Mouse (Mus musculus) cerebellum, adult 11 months (tissue): ENCODE measurements around the gene Zfp704.
"Not testable (repeated sequence)": the region's sequence is repeated elsewhere in the genome, so short reads cannot be mapped to it uniquely, and the experiment has no call there.

Experiments
- DNase-seq: peaks from one replicate; pipeline ENCODE4 v3.0.0; 2022

Gene Zfp704

DNA sequence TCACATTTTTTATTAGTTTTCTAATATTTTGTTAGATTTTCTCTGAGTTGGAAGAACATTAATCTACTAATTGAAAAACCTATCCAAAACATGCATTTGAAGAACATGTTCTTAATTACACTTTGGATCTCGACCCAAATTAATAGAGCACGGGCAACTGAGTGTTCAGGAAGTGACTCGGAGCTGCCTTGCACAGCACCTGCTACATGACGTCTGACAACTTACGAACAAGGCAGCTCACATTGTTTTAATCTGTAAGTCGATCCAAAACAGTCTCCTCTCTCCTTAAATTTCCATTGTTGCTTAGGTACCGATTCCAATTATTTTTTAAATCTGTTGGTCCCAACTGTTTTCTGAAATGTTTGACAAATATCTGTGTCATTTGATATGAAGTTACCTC, 15.4 kb downstream of the Zfp704 start:
- DNase-seq: no peak

DNA sequence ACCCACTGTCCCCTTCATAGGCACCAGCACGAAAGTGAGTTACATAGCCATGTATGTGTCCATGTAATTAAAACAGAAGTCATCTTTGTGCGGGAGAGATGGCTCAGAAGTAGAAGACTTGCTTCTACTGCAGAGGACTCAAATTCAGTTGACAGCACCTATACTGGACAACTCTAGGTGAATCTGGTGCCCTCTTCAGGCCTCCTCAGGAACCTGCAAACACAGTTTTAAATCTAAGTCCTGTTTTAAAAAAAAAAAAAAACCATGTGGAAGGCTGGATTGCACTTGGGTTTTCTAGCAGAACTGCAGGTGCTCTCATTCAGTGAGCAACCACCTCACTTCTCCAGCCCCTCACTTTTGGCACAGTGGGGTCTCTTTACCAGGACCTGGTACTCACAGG, 16.1 kb downstream of the Zfp704 start:
- DNase-seq: peak; percentile 27

DNA sequence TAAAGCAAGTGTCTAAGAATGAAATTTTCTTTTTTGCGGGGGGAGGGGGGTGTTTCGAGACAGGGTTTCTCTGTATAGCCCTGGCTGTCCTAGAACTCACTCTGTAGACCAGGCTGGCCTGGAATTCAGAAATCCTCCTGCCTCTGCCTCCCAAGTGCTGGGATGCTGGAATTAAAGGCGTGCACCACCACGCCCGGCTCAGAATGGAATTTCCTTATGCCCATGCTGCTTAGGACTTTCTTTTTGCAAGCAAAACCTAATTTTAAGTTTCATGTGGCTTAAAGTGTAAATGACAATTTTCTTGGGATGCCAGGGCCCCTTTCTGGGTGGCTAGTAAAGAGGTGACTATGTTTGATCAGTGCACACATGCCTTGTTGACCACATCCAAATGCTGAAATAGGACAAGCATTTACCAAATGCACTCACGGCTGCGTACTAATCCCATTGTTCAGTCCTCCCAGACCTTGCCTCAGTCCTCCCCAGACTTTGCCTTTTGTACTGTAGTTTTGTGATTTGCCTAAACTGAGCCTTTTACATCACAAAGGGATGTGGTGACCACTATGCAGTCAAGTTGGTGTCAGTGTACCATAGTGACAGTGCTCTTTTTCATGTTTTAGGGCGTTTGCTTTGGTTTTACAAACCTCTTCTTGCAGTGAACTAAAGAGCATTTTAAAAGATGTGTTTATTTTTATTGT, 18.3 kb downstream of the Zfp704 start:
- no peak for DNase-seq

DNA sequence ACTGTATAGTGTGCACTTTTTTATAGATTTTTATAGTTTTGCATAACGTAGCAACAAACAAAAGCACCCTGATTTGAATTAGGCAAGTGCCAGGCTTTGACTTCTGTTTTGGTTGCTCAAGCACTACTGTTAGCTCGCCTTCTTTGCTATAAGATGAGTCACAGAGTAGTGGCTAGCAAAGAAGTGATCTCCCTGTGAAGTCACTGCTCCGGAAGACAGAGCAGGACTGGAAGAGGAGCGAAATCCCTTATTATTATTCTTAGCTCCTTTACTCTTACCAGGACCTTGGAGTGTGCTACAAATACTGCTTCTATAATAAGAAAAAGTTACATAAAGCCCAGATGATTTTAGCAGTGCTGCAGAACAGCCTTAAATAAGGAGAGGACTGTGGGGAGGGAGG, 21.2 kb downstream of the Zfp704 start:
- no peak for DNase-seq

DNA sequence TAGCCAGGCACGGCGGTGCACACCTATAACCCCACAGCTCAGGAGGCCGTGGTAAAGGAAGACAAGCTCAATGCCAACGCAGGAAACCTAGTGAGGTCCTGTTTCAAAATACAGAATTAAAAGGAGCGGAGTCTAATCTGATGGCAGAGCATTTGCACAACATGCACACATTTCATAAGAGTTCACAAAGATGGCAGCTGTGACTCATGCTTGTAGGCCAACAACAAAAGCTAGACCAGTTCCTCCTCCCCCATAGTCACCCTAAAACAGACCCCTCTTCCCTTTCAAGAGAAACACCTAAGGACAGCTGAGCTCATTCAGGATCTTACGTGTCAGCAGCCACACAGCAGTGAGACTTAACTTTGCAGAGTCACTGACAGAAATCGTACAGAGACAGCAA, 22.6 kb downstream of the Zfp704 start:
- no peak for DNase-seq

DNA sequence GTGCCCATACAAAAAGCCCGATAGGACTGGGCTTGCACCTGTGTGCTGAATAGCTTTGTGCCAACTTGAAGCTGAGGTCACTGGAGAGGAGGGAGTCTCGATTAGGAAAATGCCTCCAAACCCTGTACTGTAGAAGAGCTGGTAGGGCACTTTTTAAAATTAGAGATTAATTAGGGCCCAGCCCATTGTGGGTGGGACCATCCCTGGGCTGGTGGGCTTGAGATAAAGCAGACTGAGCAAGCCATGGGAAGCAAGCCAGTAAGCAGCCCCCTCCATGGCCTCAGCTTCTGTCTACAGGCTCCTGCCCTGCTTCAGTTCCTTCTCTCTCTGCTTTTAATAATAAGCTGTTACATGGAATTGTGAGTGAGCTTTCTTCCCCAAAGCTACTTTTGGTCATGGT, 26.4 kb downstream of the Zfp704 start:
- no peak for DNase-seq

DNA sequence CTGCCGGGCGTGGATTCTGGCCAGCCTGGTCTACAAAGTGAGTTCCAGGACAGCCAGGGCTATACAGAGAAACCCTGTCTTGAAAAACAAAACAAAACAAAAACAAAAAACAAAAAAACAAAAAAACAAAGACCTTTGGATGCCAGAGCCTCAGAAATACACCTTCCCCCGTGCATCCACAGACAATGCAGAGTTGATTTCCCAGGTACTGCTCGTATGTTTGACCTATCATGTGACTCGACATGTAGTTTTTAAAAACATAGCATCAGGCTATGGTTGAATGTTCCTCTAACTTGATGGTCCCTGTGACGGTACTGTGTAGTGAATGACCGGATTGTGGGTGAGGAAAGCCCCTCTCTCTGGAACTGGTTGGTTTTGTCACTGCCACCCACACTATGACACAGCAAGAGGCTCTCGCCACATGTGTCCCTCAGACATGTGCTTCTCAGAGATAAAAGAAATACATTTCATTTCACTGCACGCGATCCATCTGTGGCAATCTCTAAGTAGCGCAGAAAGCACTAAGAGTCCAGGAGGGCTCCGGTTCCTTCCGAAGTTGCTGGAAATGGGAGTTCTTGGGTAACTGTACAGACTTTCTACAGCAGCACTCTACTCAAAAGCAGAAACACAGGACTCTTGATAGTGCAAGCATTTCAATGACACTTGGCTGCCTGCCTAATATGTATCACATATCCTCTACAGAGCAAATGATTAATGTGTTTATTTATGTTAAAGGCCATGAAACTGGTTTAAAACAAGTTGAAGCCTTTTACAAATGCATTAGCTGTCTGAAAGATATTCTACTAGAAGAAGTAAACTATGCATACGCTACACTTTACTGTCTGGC, 28.7 kb downstream of the Zfp704 start:
- DNase-seq: no peak

DNA sequence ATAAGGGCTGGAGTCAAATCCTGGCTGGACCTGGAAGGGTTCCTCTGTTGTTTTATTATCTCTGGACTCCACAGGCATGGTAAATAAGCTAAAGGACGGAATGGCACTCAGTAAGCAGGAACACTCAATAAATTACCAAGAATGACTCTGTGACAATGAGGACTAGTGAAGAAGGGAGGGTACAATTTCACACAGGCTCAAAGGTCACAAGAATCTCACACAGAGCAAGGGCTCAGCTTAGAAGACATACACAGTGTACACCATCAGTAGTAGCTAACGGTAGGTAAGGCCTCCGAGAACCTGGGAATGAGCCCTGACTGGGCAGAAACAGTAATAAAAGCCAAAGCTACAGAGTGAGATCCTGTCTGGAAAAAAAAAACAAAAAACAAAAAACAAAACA, 29.8 kb downstream of the Zfp704 start:
- DNase-seq: no peak

DNA sequence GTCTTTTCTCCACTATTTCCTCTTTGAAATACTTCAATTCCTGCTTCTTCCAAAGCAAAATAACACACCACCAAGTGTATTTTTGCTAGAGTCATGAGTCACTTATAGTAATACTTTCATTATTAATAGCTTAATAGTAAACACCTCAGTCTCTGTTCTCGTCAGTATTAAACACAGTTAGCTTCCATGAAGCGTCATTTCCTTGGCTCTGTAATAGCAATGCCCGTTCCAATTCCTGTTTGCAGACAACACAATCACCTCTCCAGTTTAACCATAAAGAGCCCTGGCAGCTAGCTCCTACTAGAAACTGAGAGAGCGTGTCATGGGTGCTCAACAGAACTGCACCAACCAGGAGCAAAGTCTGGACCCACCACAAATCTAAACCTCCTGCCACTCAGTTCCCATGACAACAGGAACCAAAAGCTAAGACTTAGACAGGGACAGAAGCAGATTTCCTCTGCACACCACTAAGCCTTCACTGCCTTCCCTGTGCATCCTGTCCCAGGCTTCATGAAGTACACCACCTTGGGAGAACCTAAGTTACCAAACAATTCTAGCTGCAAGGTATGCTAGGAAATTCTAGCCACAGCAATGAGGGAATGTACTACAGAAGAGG, 30.7 kb downstream of the Zfp704 start:
- no peak for DNase-seq

DNA sequence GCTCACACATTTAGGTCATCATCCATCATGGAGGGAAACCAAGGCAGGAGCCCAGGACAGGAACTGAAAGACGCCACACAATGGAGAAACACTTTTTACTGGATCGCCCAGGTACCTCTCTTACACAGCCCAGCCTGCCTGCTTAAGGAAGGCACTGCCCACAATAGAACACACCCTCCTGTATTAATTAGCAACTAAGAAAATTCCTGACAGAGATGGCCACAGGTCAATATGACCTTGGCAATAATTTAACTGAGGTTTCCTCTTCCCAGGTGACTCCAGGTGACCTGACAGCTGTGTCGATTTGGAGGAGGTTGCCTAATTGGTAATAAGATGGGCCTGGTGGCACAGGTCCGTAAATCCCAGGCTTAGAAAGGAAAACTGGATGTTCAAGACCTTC, 33.0 kb downstream of the Zfp704 start:
- no peak for DNase-seq

DNA sequence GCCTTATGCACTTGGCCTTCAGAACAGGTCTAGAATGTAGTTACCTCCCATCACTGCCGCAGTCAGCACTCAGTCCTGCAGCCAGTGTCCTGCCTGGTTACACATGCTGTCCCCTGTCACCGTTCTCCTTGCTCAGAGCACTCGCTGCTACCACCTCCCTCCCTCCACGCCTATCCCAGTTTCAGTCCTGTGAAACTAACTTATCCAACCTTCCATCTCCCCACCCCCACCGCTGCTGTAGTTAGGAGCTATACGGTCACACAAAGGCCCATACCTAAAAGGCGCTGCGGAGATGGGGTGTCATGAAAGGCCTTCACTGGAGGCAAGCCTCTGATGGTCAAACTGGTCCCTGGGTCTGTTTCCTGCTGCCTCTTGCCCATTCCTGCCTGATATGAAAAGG, 35.6 kb downstream of the Zfp704 start:
- DNase-seq: no peak

DNA sequence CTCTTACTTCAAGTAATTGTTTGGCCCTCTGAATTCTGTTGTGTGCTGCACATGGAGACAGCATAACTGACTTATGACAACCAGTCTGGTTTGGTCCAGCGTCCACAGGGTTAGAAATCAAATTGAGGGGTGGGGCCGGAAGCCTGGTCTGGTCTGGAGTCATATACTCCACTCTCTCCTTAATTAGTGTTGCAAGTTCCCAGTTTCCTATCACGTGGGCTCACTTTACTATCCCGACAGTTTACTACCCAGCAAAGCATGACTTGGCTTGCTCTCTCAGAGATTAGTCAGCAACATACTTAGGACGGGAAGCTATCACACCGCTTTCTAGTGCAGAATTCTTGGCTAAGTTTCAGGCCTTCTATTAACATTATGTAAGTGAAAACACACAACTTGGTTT, 36.3 kb downstream of the Zfp704 start:
- DNase-seq: no peak

DNA sequence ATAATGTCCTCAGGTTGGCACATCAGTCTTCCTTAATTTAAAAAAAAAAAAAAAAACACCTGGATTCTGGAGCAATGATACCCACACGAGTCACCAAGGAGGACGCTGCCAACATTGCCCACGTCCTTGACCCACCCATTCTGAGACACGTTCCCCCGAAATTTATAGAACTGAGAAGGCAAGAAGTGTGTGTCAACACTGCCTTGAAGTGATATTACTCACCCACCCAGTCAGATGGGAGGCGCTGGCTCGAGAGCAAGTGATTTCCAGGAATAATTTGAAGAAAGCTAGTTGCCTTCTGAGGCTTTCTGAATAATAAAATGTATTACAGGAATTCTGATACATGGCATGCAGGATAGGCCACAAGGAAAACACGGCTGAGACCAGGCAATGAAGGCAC, 37.6 kb downstream of the Zfp704 start:
- DNase-seq: no peak

DNA sequence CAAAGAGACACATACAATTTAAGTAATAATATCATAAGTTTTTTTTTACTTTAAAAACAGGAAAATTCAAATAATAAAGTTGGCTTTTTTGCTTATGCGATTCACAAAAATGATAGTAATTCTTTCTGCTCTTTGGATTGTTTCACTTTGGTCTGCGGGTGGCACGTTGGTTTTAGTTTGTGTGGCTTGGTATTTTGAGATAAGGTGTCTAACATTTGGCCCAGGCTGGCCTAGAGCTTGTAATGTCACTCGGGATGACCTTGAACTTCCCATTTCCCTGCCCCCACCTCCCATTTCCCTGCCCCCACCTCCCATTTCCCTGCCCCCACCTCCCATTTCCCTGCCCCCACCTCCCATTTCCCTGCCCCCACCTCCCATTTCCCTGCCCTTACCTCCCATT, 39.1 kb downstream of the Zfp704 start:
- no peak for DNase-seq

DNA sequence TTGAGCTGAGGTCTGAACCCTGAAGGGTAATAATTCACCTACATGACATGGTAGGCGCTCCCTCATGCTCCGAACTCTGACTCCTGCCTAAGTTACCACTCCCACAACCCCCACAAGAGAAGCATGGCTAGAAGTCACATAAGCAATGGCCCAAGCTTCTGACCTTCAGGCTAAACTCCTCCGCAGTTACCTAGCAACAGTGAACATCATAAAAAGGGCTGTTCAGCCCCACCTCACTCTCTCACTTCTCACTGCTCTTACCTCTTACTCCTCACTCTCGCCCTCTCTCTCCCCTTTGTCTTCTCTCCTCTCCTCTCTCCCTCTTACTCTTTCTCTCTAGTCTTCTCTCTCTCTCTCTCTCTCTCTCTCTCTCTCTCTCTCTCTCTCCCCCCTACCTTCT, 40.2 kb downstream of the Zfp704 start:
- DNase-seq: not testable (repeated sequence)

DNA sequence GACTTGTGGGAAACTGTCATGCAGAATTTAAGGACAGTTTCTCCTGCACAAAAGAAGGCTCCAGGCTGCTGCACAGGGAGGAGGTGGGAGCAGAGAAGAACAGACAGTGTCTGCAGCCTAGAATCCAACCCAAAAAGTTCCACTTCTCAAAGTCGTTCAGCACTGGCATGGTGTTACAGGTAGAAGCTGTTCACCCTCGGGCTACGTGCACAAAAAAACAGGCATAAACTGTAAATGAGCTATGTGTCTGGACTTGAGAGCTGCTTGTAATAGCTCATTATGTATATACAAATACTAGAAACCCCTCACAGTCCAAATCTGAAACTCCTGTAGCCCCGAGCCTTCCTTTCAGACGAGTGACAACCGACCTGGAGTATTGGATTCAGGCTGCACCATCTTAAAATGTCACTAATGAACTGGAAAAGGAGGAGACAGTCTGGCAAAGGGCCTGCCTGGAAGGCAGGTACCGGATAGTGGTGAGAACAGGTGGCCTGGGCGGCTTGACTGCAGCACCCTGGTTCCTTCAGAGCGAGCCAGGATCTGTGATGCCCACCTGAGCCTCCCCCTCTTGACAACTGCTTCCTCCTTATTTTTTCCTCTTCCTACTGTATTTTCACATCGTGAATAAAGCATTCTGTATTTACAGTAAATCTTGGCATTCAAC, 41.2 kb downstream of the Zfp704 start:
- DNase-seq: peak; percentile 8

DNA sequence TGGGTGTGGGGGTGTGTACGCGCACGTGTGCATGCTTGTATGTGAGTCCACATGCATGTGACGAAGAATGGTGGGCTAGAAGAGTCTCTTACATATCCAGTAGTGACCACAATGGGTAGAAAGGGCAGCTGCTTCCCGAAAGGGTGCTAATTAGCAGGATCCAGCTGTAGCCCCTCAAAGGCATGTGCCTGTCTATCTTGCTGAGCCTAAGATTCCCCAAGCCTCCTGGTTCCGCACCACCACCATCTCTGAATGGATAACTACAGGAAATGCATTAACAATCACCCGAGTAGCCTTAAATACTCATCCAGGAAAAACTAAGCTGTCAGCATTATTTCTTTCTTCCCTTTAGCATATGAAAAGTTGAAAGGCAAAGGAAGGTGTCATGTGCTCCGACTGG, 41.9 kb downstream of the Zfp704 start:
- no peak for DNase-seq

DNA sequence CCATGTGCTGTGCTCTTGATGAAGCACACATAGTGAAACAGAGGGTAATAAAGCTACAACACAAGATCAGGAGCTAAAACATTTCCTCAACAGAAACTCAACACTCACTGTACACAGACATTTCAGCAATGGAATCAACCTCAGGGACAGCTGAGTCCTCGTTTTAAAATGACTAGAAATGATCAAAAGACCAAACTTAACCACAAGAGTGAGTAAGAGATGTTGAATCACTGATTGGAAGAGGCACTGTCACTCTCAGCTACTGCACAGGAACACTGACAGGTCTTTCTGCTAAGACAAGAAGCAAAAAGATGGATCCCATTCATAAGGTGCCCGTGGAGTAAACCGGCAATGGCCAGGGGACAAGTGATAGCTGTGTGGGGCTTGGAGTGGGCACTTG, 43.1 kb downstream of the Zfp704 start:
- DNase-seq: no peak

DNA sequence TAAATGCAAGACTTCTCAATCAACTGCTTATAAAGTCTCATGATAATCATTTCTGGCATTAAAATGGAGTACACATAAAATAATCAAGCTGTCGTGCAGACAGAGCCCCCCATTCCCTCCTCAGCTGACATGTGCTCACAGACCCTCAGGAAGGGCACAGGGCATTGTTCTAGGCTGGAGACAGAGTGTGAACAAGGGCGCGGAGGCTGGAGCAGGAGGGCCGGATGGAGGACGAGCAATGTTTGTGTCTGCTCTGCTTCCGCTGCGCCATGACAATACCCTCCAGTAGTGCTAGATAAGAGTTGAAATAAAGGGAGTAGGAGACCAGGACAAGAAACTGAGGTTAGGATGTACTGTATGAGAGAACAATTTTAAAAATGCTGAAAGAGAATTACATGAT, 46.3 kb downstream of the Zfp704 start:
- DNase-seq: no peak

DNA sequence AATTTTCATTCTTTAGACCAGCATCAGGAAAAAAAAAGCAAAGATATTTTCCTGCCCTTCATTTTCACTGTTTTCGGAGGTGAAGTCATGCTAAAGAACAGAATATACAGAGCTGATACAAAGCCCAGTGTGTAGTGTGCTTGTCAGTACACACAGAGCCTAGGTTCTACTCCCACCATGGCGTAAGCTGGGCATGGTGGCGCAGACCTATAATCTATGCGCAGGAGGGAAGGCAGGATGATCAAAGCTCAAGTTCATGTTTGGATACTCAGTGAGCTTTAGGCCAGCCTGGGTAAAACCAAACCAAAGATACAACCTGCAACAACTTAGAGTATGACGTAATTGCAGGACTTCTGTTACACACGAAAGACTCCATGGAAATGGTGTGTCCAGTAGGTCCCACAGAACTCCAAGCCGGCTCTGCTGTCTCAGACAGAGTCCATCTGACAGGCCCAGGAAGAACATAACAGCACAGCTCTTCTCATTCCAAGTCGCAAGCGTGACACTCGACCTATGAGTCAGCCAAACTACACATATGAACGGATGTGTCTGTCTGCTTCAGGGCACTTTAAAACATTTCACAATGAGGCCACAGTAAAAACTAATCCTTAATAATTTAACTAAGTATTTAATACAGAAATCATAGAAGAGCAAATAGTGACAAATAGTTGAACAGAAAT, 47.1 kb downstream of the Zfp704 start:
- DNase-seq: no peak

DNA sequence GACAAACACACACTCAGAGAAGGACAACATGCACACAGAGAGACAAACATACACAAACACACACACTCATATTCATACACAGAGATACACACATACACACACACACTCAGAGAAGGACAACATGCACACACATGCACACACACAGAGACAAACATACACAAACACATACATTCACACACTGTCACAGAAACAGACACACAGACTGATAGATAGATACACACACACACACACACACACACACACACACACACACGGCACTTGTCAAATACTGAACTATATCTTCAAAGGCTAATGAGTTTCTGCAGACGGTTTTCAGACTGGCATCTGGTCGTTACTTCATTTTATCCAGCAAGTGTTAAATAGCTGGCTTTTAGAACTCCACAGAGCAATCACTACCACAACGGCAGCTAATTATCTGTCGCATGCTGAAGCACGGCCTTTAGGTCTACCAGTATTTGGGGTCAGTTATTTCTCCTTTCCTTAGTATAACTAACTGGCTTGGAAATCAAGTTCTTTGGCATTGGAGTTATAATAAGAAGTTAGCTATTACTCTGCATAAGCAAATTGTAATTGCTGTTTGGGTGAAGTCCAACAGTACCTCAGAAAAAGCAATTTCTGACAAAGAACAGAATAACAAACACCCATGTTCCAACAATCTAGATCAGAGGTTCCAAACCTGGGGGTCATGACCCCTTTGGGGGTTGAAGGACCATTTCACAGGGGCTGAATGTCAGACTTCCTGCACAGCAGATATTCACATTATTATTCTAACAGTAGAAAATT, 51.9 kb downstream of the Zfp704 start:
- DNase-seq: no peak

DNA sequence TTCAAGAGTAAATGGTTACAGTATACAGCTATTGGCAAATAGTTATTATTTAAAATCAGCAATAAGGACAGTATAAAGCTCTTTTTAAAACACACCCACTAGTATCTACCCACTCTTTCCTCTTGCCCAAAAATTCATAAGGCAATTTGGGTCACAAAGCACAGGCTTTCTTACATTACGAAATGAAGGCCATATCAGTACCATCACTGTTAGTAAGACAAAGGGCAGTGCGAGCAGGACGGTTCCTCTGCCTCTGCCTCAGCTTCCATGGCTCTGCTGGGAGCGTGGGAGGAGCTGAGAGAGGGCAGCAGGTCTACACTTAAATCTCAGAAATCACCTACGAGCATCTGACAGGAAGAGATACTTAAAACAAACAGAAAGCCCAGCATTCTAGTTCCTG, 53.7 kb downstream of the Zfp704 start:
- no peak for DNase-seq
